In genomic region chr4:140868484-140869190, GRCm38 (mm10) we compare ENCODE assay signal across 9 mouse cellular contexts. TPM values are rescaled to one million over a fixed set of nuclear protein-coding genes. Genes with fewer than 3 reads are reported as not detected.
DNase-seq lines count a peak whose midpoint lies in the region; ATAC-seq lines count a peak whose summit lies in the region.
"Had no signal": no experiment of that assay in that cellular context is flagged by ENCODE, and none has a peak within 500 bp of the region (broad histone marks: within the 10 kb centered on the region; RNA-seq: fewer than 3 reads in every experiment).

No protein-coding gene starts in this region.

- intact Hi-C loops in gastrocnemius, postnatal 36 days (cut with DNase I) = no loop called here

- H3K27ac ChIP-seq in forebrain, embryonic 11.5 days (ENCODE audit: low read depth, low read length) = no peak overlapping the region
- no peak overlapping the region for H3K27ac ChIP-seq in forebrain, embryonic 13.5 days
- no peak overlapping the region for H3K27ac ChIP-seq in hindbrain, embryonic 12.5 days
- H3K27ac ChIP-seq in midbrain, embryonic 12.5 days (replicated peaks) = no peak overlapping the region

- ATAC-seq in forebrain, embryonic 11.5 days (replicated peaks; ENCODE audit: low FRiP score) = no peak
- no peak for ATAC-seq in forebrain, embryonic 13.5 days
- ATAC-seq in hindbrain, embryonic 12.5 days (ENCODE audit: low FRiP score) = no peak
- no peak for ATAC-seq in midbrain, embryonic 12.5 days (ENCODE audit: low FRiP score, low read depth)
- ATAC-seq in megakaryocyte-erythroid progenitor cell, adult 5-6 weeks (replicated peaks; ENCODE audit: low FRiP score, low TSS enrichment, poor library complexity, severe bottlenecking) = no peak

- 0 out of 2 replicates have a peak, but pooled peaks cover 3% of the 10 kb centered on the region for H3K4me1 ChIP-seq in forebrain, embryonic 11.5 days (replicated peaks; ENCODE audit: control insufficient read depth, insufficient read depth, low read length)
- peaks cover 7% of the 10 kb centered on the region; the same call in 1 of the 2 replicates for H3K4me1 ChIP-seq in forebrain, embryonic 13.5 days
- peaks cover 11% of the 10 kb centered on the region; the same call in 1 of the 2 replicates for H3K4me1 ChIP-seq in hindbrain, embryonic 12.5 days
- H3K4me1 ChIP-seq in midbrain, embryonic 12.5 days = peaks cover 12% of the 10 kb centered on the region

- H3K4me3 ChIP-seq in forebrain, embryonic 11.5 days (ENCODE audit: low read depth, low read length) = no peak overlapping the region
- H3K4me3 ChIP-seq in forebrain, embryonic 13.5 days = no peak overlapping the region
- H3K4me3 ChIP-seq in hindbrain, embryonic 12.5 days = no peak overlapping the region
- no peak overlapping the region for H3K4me3 ChIP-seq in midbrain, embryonic 12.5 days

- H3K9me3 ChIP-seq in forebrain, embryonic 11.5 days (ENCODE audit: control insufficient read depth, low read length) = no peaks in the 10 kb centered on the region
- H3K9me3 ChIP-seq in forebrain, embryonic 13.5 days (replicated peaks) = peaks cover 6% of the 10 kb centered on the region; the same call in 1 of the 2 replicates
- H3K9me3 ChIP-seq in hindbrain, embryonic 12.5 days (replicated peaks) = peaks cover 6% of the 10 kb centered on the region
- H3K9me3 ChIP-seq in midbrain, embryonic 12.5 days = no peaks in the 10 kb centered on the region

- no peaks in the 10 kb centered on the region; the same call in 1 of the 2 replicates for H3K27me3 ChIP-seq in forebrain, embryonic 11.5 days (ENCODE audit: control insufficient read depth, insufficient read depth, low read length)
- H3K27me3 ChIP-seq in forebrain, embryonic 13.5 days = peaks cover 13% of the 10 kb centered on the region
- H3K27me3 ChIP-seq in hindbrain, embryonic 12.5 days = peaks cover 8% of the 10 kb centered on the region
- peaks cover 18% of the 10 kb centered on the region; the same call in 1 of the 2 replicates for H3K27me3 ChIP-seq in midbrain, embryonic 12.5 days

- no peaks in the 10 kb centered on the region for H3K36me3 ChIP-seq in forebrain, embryonic 11.5 days (ENCODE audit: control insufficient read depth, insufficient read depth, low read length)
- H3K36me3 ChIP-seq in forebrain, embryonic 13.5 days (ENCODE audit: poor library complexity, severe bottlenecking) = no peaks in the 10 kb centered on the region
- H3K36me3 ChIP-seq in hindbrain, embryonic 12.5 days = no peaks in the 10 kb centered on the region
- no peaks in the 10 kb centered on the region for H3K36me3 ChIP-seq in midbrain, embryonic 12.5 days

- no peak for DNase-seq in forebrain, embryonic 11.5 days (ENCODE audit: low spot score)
- peak; percentile 71 for DNase-seq in CD4-positive helper T cell, adult 2 months (ENCODE audit: low read depth, low spot score)
- no peak for DNase-seq in gastrocnemius, postnatal 36 days
- no peak for DNase-seq in frontal cortex, postnatal 10 days (ENCODE audit: low spot score in 2 of 2)

- no peak overlapping the region for H3K9ac ChIP-seq in forebrain, embryonic 11.5 days (ENCODE audit: low read length)
- H3K9ac ChIP-seq in forebrain, embryonic 13.5 days = no peak overlapping the region
- peak overlapping the region; percentile 0; the same call in 1 of the 2 replicates for H3K9ac ChIP-seq in hindbrain, embryonic 12.5 days
- H3K9ac ChIP-seq in midbrain, embryonic 12.5 days (replicated peaks) = no peak overlapping the region

- peak overlapping the region; percentile 24; the same call in 1 of the 2 replicates for H3K4me2 ChIP-seq in forebrain, embryonic 11.5 days (ENCODE audit: low read depth, low read length, severe bottlenecking)
- H3K4me2 ChIP-seq in forebrain, embryonic 13.5 days = no peak overlapping the region
- H3K4me2 ChIP-seq in hindbrain, embryonic 12.5 days (replicated peaks) = peak overlapping the region; percentile 23
- H3K4me2 ChIP-seq in midbrain, embryonic 12.5 days (replicated peaks) = peak overlapping the region; percentile 11; the same call in 1 of the 2 replicates

- 2% methylated on average over 14 of the region's 14 CpGs for WGBS in forebrain, embryonic 11.5 days
- 2% methylated on average over 14 of the region's 14 CpGs for WGBS in forebrain, embryonic 13.5 days
- WGBS in hindbrain, embryonic 12.5 days = 6% methylated on average over 14 of the region's 14 CpGs
- WGBS in midbrain, embryonic 12.5 days = 3% methylated on average over 14 of the region's 14 CpGs

RNA-seq across cellular contexts. Expression of gene Padi1, which starts 23.1 kb away (rescaled TPM):
- polyA plus RNA-seq in forebrain, embryonic 11.5 days (2014; fragmentation: Nextera tagmentation; extraction: Ambion mirVana) = 0.12 TPM in 1 of 2 replicates, not detected in the other
- 0.09 TPM in 1 of 2 replicates, not detected in the other for polyA plus RNA-seq in forebrain, embryonic 13.5 days (2015; fragmentation: Nextera tagmentation; extraction: Ambion mirVana)
- polyA plus RNA-seq in hindbrain, embryonic 12.5 days (2016; fragmentation: Nextera tagmentation; extraction: Ambion mirVana) = 0.07 and 0.19 TPM in 2 replicates
- 0.06 TPM in 1 of 2 replicates, not detected in the other for polyA plus RNA-seq in midbrain, embryonic 12.5 days (2016; fragmentation: Nextera tagmentation; extraction: Ambion mirVana)
- total RNA-seq in gastrocnemius, postnatal 36 days (2021) = under 1 TPM; 0.07 to 0.08 TPM
- 0.79 TPM in 1 of 2 replicates, not detected in the other for total RNA-seq in megakaryocyte-erythroid progenitor cell, adult 5-6 weeks (2014; fragmentation: Nextera tagmentation)
- total RNA-seq in megakaryocyte-erythroid progenitor cell, adult 5-6 weeks (2017) = 0.33 TPM in 1 of 2 replicates, not detected in the other
- polyA plus RNA-seq: neural tube, embryonic 14.5 days had no signal

RNA-seq across cellular contexts. Expression of gene Padi2, which starts 37.5 kb away (rescaled TPM):
- polyA plus RNA-seq in forebrain, embryonic 11.5 days (2014; fragmentation: Nextera tagmentation; extraction: Ambion mirVana) = 0.23 and 1.3 TPM in 2 replicates
- polyA plus RNA-seq in forebrain, embryonic 13.5 days (2015; fragmentation: Nextera tagmentation; extraction: Ambion mirVana) = 0.06 and 0.12 TPM in 2 replicates
- polyA plus RNA-seq in hindbrain, embryonic 12.5 days (2016; fragmentation: Nextera tagmentation; extraction: Ambion mirVana) = 2.6 and 3.7 TPM in 2 replicates
- polyA plus RNA-seq in midbrain, embryonic 12.5 days (2016; fragmentation: Nextera tagmentation; extraction: Ambion mirVana) = 0.39 and 0.89 TPM in 2 replicates
- total RNA-seq in gastrocnemius, postnatal 36 days (2021) = 100 to 1,000 TPM; 105 to 170 TPM
- total RNA-seq in megakaryocyte-erythroid progenitor cell, adult 5-6 weeks (2014; fragmentation: Nextera tagmentation) = 1.3 and 1.6 TPM in 2 replicates
- total RNA-seq in megakaryocyte-erythroid progenitor cell, adult 5-6 weeks (2017) = 2.9 and 3.8 TPM in 2 replicates

RNA-seq across cellular contexts. Expression of gene Padi3, which starts 58.2 kb away (rescaled TPM):
- not detected in 2 replicates for polyA plus RNA-seq in forebrain, embryonic 11.5 days (2014; fragmentation: Nextera tagmentation; extraction: Ambion mirVana)
- 0.05 TPM in 1 of 2 replicates, not detected in the other for polyA plus RNA-seq in forebrain, embryonic 13.5 days (2015; fragmentation: Nextera tagmentation; extraction: Ambion mirVana)
- 0.06 TPM in 1 of 2 replicates, not detected in the other for polyA plus RNA-seq in hindbrain, embryonic 12.5 days (2016; fragmentation: Nextera tagmentation; extraction: Ambion mirVana)
- 0.05 TPM in 1 of 2 replicates, not detected in the other for polyA plus RNA-seq in midbrain, embryonic 12.5 days (2016; fragmentation: Nextera tagmentation; extraction: Ambion mirVana)
- total RNA-seq in gastrocnemius, postnatal 36 days (2021) = 1 to 10 TPM; 2.0 to 3.0 TPM
- 1.7 and 3.4 TPM in 2 replicates for total RNA-seq in megakaryocyte-erythroid progenitor cell, adult 5-6 weeks (2014; fragmentation: Nextera tagmentation)
- 0.88 and 2.1 TPM in 2 replicates for total RNA-seq in megakaryocyte-erythroid progenitor cell, adult 5-6 weeks (2017)
- polyA plus RNA-seq: neural tube, embryonic 14.5 days had no signal
